Mouse (Mus musculus) hindbrain, embryonic 11.5 days (tissue): ENCODE measurements around the gene Usp39. TPM values are rescaled to one million over a fixed set of nuclear protein-coding genes. Genes with fewer than 3 reads are reported as not detected.
A peak's percentile ranks its signal among the peaks of the same experiment; 100 is the strongest.

ENCODE experiments used
- ATAC-seq: fragments of 200-750 bp; cut with Nextera tagmentation; 2 replicates; pipeline ENCODE4 v1.8.0; 2017; ENCODE audit warnings: mild to moderate bottlenecking, moderate TSS enrichment, moderate library complexity; ENCODE audit not compliant: low FRiP score
- DNase-seq: peaks from one replicate; pipeline ENCODE4 v3.0.0-alpha.2; 2015; ENCODE audit warnings: low spot score
- H3K27ac ChIP-seq: fragments of 300-500 bp; sonication (generic); 2 replicates; pipeline ENCODE4 v1.5.1; 2014; ENCODE audit warnings: mild to moderate bottlenecking, low read depth, low read length
- H3K27me3 ChIP-seq: fragments of 300-500 bp; sonication (generic); 2 replicates; pipeline ENCODE4 v1.6.1; 2014; ENCODE audit warnings: mild to moderate bottlenecking, low read length, moderate library complexity, mixed read lengths; ENCODE audit not compliant: control insufficient read depth, insufficient read depth
- H3K36me3 ChIP-seq: fragments of 300-500 bp; sonication (generic); 2 replicates; pipeline ENCODE4 v1.6.1; 2014; ENCODE audit warnings: mild to moderate bottlenecking, low read length, moderate library complexity, mixed read lengths; ENCODE audit not compliant: control insufficient read depth, insufficient read depth
- H3K4me1 ChIP-seq: fragments of 300-500 bp; sonication (generic); replicated peaks from 2 replicates; pipeline ENCODE4 v1.6.1; 2014; ENCODE audit warnings: low read length, mixed read lengths; ENCODE audit not compliant: control insufficient read depth, insufficient read depth
- H3K4me2 ChIP-seq: fragments of 300-500 bp; sonication (generic); replicated peaks from 2 replicates; pipeline ENCODE4 v1.6.1; 2014; ENCODE audit warnings: mild to moderate bottlenecking, low read depth, low read length
- H3K4me3 ChIP-seq: fragments of 300-500 bp; sonication (generic); 2 replicates; pipeline ENCODE4 v1.5.1; 2014; ENCODE audit warnings: low read depth, low read length
- H3K9ac ChIP-seq: fragments of 300-500 bp; sonication (generic); 2 replicates; pipeline ENCODE4 v1.6.1; 2014; ENCODE audit warnings: low read depth, low read length
- H3K9me3 ChIP-seq: fragments of 300-500 bp; sonication (generic); 2 replicates; pipeline ENCODE4 v1.6.1; 2016; ENCODE audit warnings: low read length; ENCODE audit not compliant: control insufficient read depth
- WGBS: fragments of 180-500 bp; shearing (Covaris S2); extraction: QIAGEN DNeasy Blood & Tissue Kit; methylation state at CpG from one replicate; pipeline ENCODE4 v1.1.7; 2014; 5-methylcytosine and 5-hydroxymethylcytosine counted together
- polyA plus RNA-seq: library from polyadenylated mRNA; unstranded; fragments of >200 nt; fragmentation: Nextera tagmentation; extraction: Ambion mirVana; gene quantifications from 2 replicates; pipeline ENCODE4 v1.2.1, GENCODE M21; 2014

The Usp39 gene
- polyA plus RNA-seq, 1 experiment from 2014 or later, result 102 TPM

- Histone ChIP-seq H3K27me3 (no peaks in the 10 kb centered on the region), H3K4me1 (no peaks in the 10 kb centered on the region), H3K4me2 (no peak overlapping the region), H3K27ac (no peak overlapping the region), H3K4me3 (no peak overlapping the region), H3K36me3 (peaks cover 6% of the 10 kb centered on the region; the same call in 1 of the 2 replicates), H3K9ac (no peak overlapping the region), H3K9me3 (no peaks in the 10 kb centered on the region)
- WGBS, result 92% methylated on average over 11 of the region's 11 CpGs
- DNase-seq, result no peak
- no peak for ATAC-seq
These were observed 31.7 kb downstream of the Usp39 start for GRCm38 (mm10) chr6:72313124-72313867.

GRCm38 (mm10) chr6:72312198-72312597 lies 32.8 kb downstream of the Usp39 start:
- no peak overlapping the region for H3K9ac ChIP-seq
- H3K9me3 ChIP-seq, result no peaks in the 10 kb centered on the region
- H3K4me1 ChIP-seq, result no peaks in the 10 kb centered on the region
- no peaks in the 10 kb centered on the region for H3K27me3 ChIP-seq
- no peak for ATAC-seq
- H3K36me3 ChIP-seq, result peaks cover 4% of the 10 kb centered on the region; the same call in 1 of the 2 replicates
- no peak for DNase-seq
- H3K27ac ChIP-seq, result no peak overlapping the region
- H3K4me2 ChIP-seq, result no peak overlapping the region
- no peak overlapping the region for H3K4me3 ChIP-seq
- 100% methylated on average over 3 of the region's 3 CpGs for WGBS

- no peak overlapping the region for H3K27ac ChIP-seq
- no peaks in the 10 kb centered on the region for H3K36me3 ChIP-seq
- H3K4me3 ChIP-seq, result no peak overlapping the region
- H3K4me2 ChIP-seq, result no peak overlapping the region
- H3K9me3 ChIP-seq, result no peaks in the 10 kb centered on the region
- no peaks in the 10 kb centered on the region for H3K27me3 ChIP-seq
- WGBS, result 61% methylated on average over 9 of the region's 9 CpGs
- no peak for DNase-seq
- H3K9ac ChIP-seq, result no peak overlapping the region
- H3K4me1 ChIP-seq, result no peaks in the 10 kb centered on the region
- ATAC-seq, result no peak
These were observed 41.5 kb downstream of the Usp39 start for GRCm38 (mm10) chr6:72303510-72303909.

GRCm38 (mm10) chr6:72302349-72302925 lies 42.5 kb downstream of the Usp39 start:
- H3K27ac ChIP-seq, result no peak overlapping the region
- WGBS, result 90% methylated on average over 11 of the region's 11 CpGs
- no peaks in the 10 kb centered on the region for H3K27me3 ChIP-seq
- DNase-seq, result no peak
- no peak overlapping the region for H3K4me3 ChIP-seq
- H3K9me3 ChIP-seq, result no peaks in the 10 kb centered on the region
- H3K4me1 ChIP-seq, result no peaks in the 10 kb centered on the region
- H3K4me2 ChIP-seq, result no peak overlapping the region
- H3K36me3 ChIP-seq, result no peaks in the 10 kb centered on the region
- no peak overlapping the region for H3K9ac ChIP-seq
- no peak for ATAC-seq

- DNase-seq (no peak), ATAC-seq (no peak)
- Histone ChIP-seq H3K4me2 (no peak overlapping the region), H3K27me3 (no peaks in the 10 kb centered on the region), H3K9me3 (no peaks in the 10 kb centered on the region), H3K4me3 (no peak overlapping the region), H3K4me1 (no peaks in the 10 kb centered on the region), H3K9ac (no peak overlapping the region), H3K36me3 (no peaks in the 10 kb centered on the region), H3K27ac (no peak overlapping the region)
- 80% methylated on average over 3 of the region's 3 CpGs for WGBS
These were observed 47.2 kb downstream of the Usp39 start for GRCm38 (mm10) chr6:72297825-72298224.

GRCm38 (mm10) chr6:72292972-72293651 lies 51.9 kb downstream of the Usp39 start:
- H3K4me3 ChIP-seq, result no peak overlapping the region
- H3K9me3 ChIP-seq, result no peaks in the 10 kb centered on the region
- no peak overlapping the region for H3K27ac ChIP-seq
- WGBS, result 85% methylated on average over 12 of the region's 12 CpGs
- no peaks in the 10 kb centered on the region for H3K4me1 ChIP-seq
- H3K4me2 ChIP-seq, result no peak overlapping the region
- H3K36me3 ChIP-seq, result no peaks in the 10 kb centered on the region
- DNase-seq (no peak), ATAC-seq (no peak)
- no peaks in the 10 kb centered on the region for H3K27me3 ChIP-seq
- no peak overlapping the region for H3K9ac ChIP-seq

- no peaks in the 10 kb centered on the region for H3K9me3 ChIP-seq
- DNase-seq, result no peak
- no peak overlapping the region for H3K4me3 ChIP-seq
- H3K36me3 ChIP-seq, result no peaks in the 10 kb centered on the region
- no peak overlapping the region for H3K4me2 ChIP-seq
- no peak overlapping the region for H3K9ac ChIP-seq
- no peak for ATAC-seq
- H3K4me1 ChIP-seq, result no peaks in the 10 kb centered on the region
- 90% methylated on average over 3 of the region's 3 CpGs for WGBS
- H3K27me3 ChIP-seq, result no peaks in the 10 kb centered on the region
- no peak overlapping the region for H3K27ac ChIP-seq
These were observed 55.5 kb downstream of the Usp39 start for GRCm38 (mm10) chr6:72289484-72289883.

GRCm38 (mm10) chr6:72283914-72284313 lies 61.1 kb downstream of the Usp39 start:
- Histone ChIP-seq H3K36me3 (no peaks in the 10 kb centered on the region), H3K4me2 (no peak overlapping the region), H3K9me3 (no peaks in the 10 kb centered on the region), H3K4me1 (no peaks in the 10 kb centered on the region), H3K27ac (no peak overlapping the region), H3K27me3 (no peaks in the 10 kb centered on the region), H3K4me3 (no peak overlapping the region), H3K9ac (no peak overlapping the region)
- ATAC-seq (no peak), DNase-seq (peak; percentile 63)
- WGBS, result 26% methylated on average over 4 of the region's 4 CpGs
